Mouse (Mus musculus): ENCODE results near the gene Zmiz1. TPM values are rescaled to one million over a fixed set of nuclear protein-coding genes. Genes with fewer than 3 reads are reported as not detected.
A peak's percentile ranks its signal among the peaks of the same experiment; 100 is the strongest.

The Zmiz1 gene
- polyA plus RNA-seq, 1 experiment from 2014 or later, result 6.1 TPM

- WGBS (ENCODE audit: insufficient replicate concordance), result 73% methylated on average over 5 of the region's 5 CpGs
- no peak overlapping the region for H3K27ac ChIP-seq (ENCODE audit: low read length)
- H3K27me3 ChIP-seq (ENCODE audit: control insufficient read depth, insufficient read depth, low read depth, low read length), result no peaks in the 10 kb centered on the region
- no peak overlapping the region for H3K4me3 ChIP-seq (ENCODE audit: low read depth, low read length)
- no peaks in the 10 kb centered on the region for H3K9me3 ChIP-seq (replicated peaks; ENCODE audit: control insufficient read depth, low read length)
- H3K4me1 ChIP-seq (ENCODE audit: control insufficient read depth, low read depth, low read length), result peaks cover 74% of the 10 kb centered on the region
- H3K4me2 ChIP-seq (ENCODE audit: low read depth, low read length), result no peak overlapping the region
- H3K9ac ChIP-seq (ENCODE audit: low read depth, low read length), result no peak overlapping the region
- ATAC-seq (ENCODE audit: low read depth), result no peak
- no peaks in the 10 kb centered on the region for H3K36me3 ChIP-seq (ENCODE audit: control insufficient read depth, insufficient read depth)
Measured at GRCm38 (mm10) chr14:25518645-25519044, 59.7 kb downstream of the Zmiz1 start.

GRCm38 (mm10) chr14:25519656-25520055 is 60.7 kb downstream of the Zmiz1 start:
- Histone ChIP-seq H3K9ac (ENCODE audit: low read depth, low read length) (no peak overlapping the region), H3K27me3 (ENCODE audit: control insufficient read depth, insufficient read depth, low read depth, low read length) (no peaks in the 10 kb centered on the region), H3K4me3 (ENCODE audit: low read depth, low read length) (no peak overlapping the region), H3K4me1 (ENCODE audit: control insufficient read depth, low read depth, low read length) (peaks cover 77% of the 10 kb centered on the region), H3K27ac (ENCODE audit: low read length) (no peak overlapping the region), H3K36me3 (ENCODE audit: control insufficient read depth, insufficient read depth) (no peaks in the 10 kb centered on the region), H3K9me3 (replicated peaks; ENCODE audit: control insufficient read depth, low read length) (no peaks in the 10 kb centered on the region), H3K4me2 (ENCODE audit: low read depth, low read length) (no peak overlapping the region)
- 49% methylated on average over 4 of the region's 4 CpGs for WGBS (ENCODE audit: insufficient replicate concordance)
- ATAC-seq (ENCODE audit: low read depth), result no peak

GRCm38 (mm10) chr14:25520589-25520988 is 61.6 kb downstream of the Zmiz1 start:
- Histone ChIP-seq H3K9me3 (replicated peaks; ENCODE audit: control insufficient read depth, low read length) (no peaks in the 10 kb centered on the region), H3K27me3 (ENCODE audit: control insufficient read depth, insufficient read depth, low read depth, low read length) (no peaks in the 10 kb centered on the region), H3K4me1 (ENCODE audit: control insufficient read depth, low read depth, low read length) (peaks cover 80% of the 10 kb centered on the region), H3K36me3 (ENCODE audit: control insufficient read depth, insufficient read depth) (no peaks in the 10 kb centered on the region), H3K9ac (ENCODE audit: low read depth, low read length) (no peak overlapping the region), H3K27ac (ENCODE audit: low read length) (no peak overlapping the region), H3K4me3 (ENCODE audit: low read depth, low read length) (no peak overlapping the region), H3K4me2 (ENCODE audit: low read depth, low read length) (no peak overlapping the region)
- 70% methylated on average over 4 of the region's 4 CpGs for WGBS (ENCODE audit: insufficient replicate concordance)
- ATAC-seq (ENCODE audit: low read depth), result no peak

- peaks cover 80% of the 10 kb centered on the region for H3K4me1 ChIP-seq (ENCODE audit: control insufficient read depth, low read depth, low read length)
- H3K36me3 ChIP-seq (ENCODE audit: control insufficient read depth, insufficient read depth), result no peaks in the 10 kb centered on the region
- no peaks in the 10 kb centered on the region for H3K27me3 ChIP-seq (ENCODE audit: control insufficient read depth, insufficient read depth, low read depth, low read length)
- no peak for ATAC-seq (ENCODE audit: low read depth)
- no peak overlapping the region for H3K4me2 ChIP-seq (ENCODE audit: low read depth, low read length)
- no peak overlapping the region for H3K4me3 ChIP-seq (ENCODE audit: low read depth, low read length)
- H3K9me3 ChIP-seq (replicated peaks; ENCODE audit: control insufficient read depth, low read length), result no peaks in the 10 kb centered on the region
- no peak overlapping the region for H3K27ac ChIP-seq (ENCODE audit: low read length)
- WGBS (ENCODE audit: insufficient replicate concordance), result 64% methylated on average over 9 of the region's 9 CpGs
- no peak overlapping the region for H3K9ac ChIP-seq (ENCODE audit: low read depth, low read length)
Measured at GRCm38 (mm10) chr14:25520991-25521390, 62.0 kb downstream of the Zmiz1 start.

DNA sequence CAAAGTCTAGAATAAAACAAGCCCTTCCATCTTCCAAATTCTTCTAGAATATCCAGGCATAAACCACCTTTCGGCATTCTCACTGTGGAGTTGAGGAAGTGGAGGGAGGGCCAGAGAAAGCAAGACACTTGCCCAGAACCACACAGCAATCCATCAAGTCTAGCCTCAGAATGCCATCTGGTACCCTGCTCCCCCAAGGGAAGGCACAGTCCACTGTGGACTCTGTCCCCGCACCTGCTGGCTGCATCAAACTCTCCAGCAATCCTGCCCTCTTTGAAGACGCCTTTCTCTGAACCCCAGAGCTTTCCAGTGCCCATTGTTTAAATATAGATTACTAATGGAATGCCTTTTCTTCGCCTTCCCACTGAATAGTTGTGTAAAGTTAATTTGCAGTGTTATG is 62.5 kb downstream of the Zmiz1 start:
- no peak overlapping the region for H3K4me2 ChIP-seq (ENCODE audit: low read depth, low read length)
- no peak overlapping the region for H3K9ac ChIP-seq (ENCODE audit: low read depth, low read length)
- no peaks in the 10 kb centered on the region for H3K36me3 ChIP-seq (ENCODE audit: control insufficient read depth, insufficient read depth)
- peaks cover 80% of the 10 kb centered on the region for H3K4me1 ChIP-seq (ENCODE audit: control insufficient read depth, low read depth, low read length)
- no peak overlapping the region for H3K27ac ChIP-seq (ENCODE audit: low read length)
- no peaks in the 10 kb centered on the region for H3K9me3 ChIP-seq (replicated peaks; ENCODE audit: control insufficient read depth, low read length)
- ATAC-seq (ENCODE audit: low read depth), result no peak
- no peaks in the 10 kb centered on the region for H3K27me3 ChIP-seq (ENCODE audit: control insufficient read depth, insufficient read depth, low read depth, low read length)
- 71% methylated on average over 4 of the region's 4 CpGs for WGBS (ENCODE audit: insufficient replicate concordance)
- no peak overlapping the region for H3K4me3 ChIP-seq (ENCODE audit: low read depth, low read length)

- Histone ChIP-seq H3K27me3 (ENCODE audit: control insufficient read depth, insufficient read depth, low read depth, low read length) (no peaks in the 10 kb centered on the region), H3K4me1 (ENCODE audit: control insufficient read depth, low read depth, low read length) (peaks cover 80% of the 10 kb centered on the region), H3K9me3 (replicated peaks; ENCODE audit: control insufficient read depth, low read length) (no peaks in the 10 kb centered on the region), H3K4me2 (ENCODE audit: low read depth, low read length) (no peak overlapping the region), H3K9ac (ENCODE audit: low read depth, low read length) (no peak overlapping the region), H3K36me3 (ENCODE audit: control insufficient read depth, insufficient read depth) (no peaks in the 10 kb centered on the region), H3K4me3 (ENCODE audit: low read depth, low read length) (no peak overlapping the region), H3K27ac (ENCODE audit: low read length) (peak overlapping the region; percentile 33)
- WGBS (ENCODE audit: insufficient replicate concordance), result 10% methylated on average over 4 of the region's 4 CpGs
- peak; percentile 78 for ATAC-seq (ENCODE audit: low read depth)
Measured at GRCm38 (mm10) chr14:25522415-25522814, 63.4 kb downstream of the Zmiz1 start.

DNA sequence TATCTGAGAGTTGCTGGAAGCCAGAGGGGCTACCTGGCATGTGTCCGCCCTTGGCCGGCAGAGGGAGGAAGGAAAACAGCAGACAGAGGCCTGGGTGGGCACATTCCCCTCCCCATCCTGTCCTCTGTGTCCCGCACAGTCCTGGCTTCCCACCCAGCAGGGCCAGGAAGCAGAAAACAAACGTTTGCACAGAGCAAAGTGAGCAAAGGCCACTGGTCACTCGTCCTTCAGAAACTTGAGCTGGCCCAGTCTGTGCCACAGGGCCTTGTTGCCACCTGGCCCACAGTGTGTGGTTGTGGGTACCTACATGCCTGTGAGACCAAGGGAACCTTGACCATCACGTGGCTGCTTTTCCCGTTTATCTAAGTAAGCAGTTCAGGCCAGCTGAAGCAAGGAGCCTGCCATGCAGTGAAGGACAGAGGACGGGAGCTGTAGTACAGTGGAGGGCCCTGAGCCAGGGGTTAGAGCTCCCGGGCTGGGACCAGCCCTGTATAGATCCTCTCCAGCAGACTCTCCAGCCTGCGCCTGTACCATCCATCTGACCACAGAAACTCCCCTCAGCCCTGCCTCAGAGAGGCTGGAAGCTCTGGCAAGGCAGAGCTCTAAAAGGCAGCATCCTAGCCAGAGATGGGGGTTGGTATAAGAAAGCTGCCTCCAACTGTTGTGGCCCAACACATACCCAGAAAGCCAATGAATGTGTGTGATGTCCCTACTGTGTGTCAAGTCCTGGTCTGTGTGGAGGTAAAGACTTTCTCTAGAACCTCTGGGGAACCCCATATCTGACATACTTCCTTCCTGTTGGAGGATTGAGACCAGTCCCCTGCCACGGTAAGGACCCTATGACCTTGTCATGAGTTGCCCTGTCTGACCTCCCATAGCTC is 64.5 kb downstream of the Zmiz1 start:
- Histone ChIP-seq H3K27ac (ENCODE audit: low read length) (peak overlapping the region; percentile 33), H3K9me3 (replicated peaks; ENCODE audit: control insufficient read depth, low read length) (no peaks in the 10 kb centered on the region), H3K9ac (ENCODE audit: low read depth, low read length) (peak overlapping the region; percentile 14; the same call in 1 of the 2 replicates), H3K36me3 (ENCODE audit: control insufficient read depth, insufficient read depth) (no peaks in the 10 kb centered on the region), H3K27me3 (ENCODE audit: control insufficient read depth, insufficient read depth, low read depth, low read length) (no peaks in the 10 kb centered on the region), H3K4me1 (ENCODE audit: control insufficient read depth, low read depth, low read length) (peaks cover 79% of the 10 kb centered on the region), H3K4me2 (ENCODE audit: low read depth, low read length) (no peak overlapping the region), H3K4me3 (ENCODE audit: low read depth, low read length) (no peak overlapping the region)
- peak; percentile 7; the same call in 1 of the 2 replicates for ATAC-seq (ENCODE audit: low read depth)
- WGBS (ENCODE audit: insufficient replicate concordance), result 31% methylated on average over 11 of the region's 11 CpGs

- Histone ChIP-seq H3K4me2 (ENCODE audit: low read depth, low read length) (no peak overlapping the region), H3K36me3 (ENCODE audit: control insufficient read depth, insufficient read depth) (no peaks in the 10 kb centered on the region), H3K27ac (ENCODE audit: low read length) (peak overlapping the region; percentile 33), H3K9me3 (replicated peaks; ENCODE audit: control insufficient read depth, low read length) (no peaks in the 10 kb centered on the region), H3K4me3 (ENCODE audit: low read depth, low read length) (no peak overlapping the region), H3K4me1 (ENCODE audit: control insufficient read depth, low read depth, low read length) (peaks cover 83% of the 10 kb centered on the region), H3K9ac (ENCODE audit: low read depth, low read length) (0 out of 2 replicates have a peak overlapping the region, but pooled peaks have one; percentile 14), H3K27me3 (ENCODE audit: control insufficient read depth, insufficient read depth, low read depth, low read length) (no peaks in the 10 kb centered on the region)
- ATAC-seq (ENCODE audit: low read depth), result no peak
- WGBS (ENCODE audit: insufficient replicate concordance), result 34% methylated on average over 9 of the region's 9 CpGs
Measured at GRCm38 (mm10) chr14:25524111-25524495, 65.1 kb downstream of the Zmiz1 start.

- Histone ChIP-seq H3K9ac (ENCODE audit: low read depth, low read length) (peak overlapping the region; percentile 20; the same call in 1 of the 2 replicates), H3K27ac (ENCODE audit: low read length) (peak overlapping the region; percentile 33), H3K9me3 (replicated peaks; ENCODE audit: control insufficient read depth, low read length) (no peaks in the 10 kb centered on the region), H3K36me3 (ENCODE audit: control insufficient read depth, insufficient read depth) (no peaks in the 10 kb centered on the region), H3K4me1 (ENCODE audit: control insufficient read depth, low read depth, low read length) (peaks cover 77% of the 10 kb centered on the region), H3K4me3 (ENCODE audit: low read depth, low read length) (no peak overlapping the region), H3K27me3 (ENCODE audit: control insufficient read depth, insufficient read depth, low read depth, low read length) (no peaks in the 10 kb centered on the region), H3K4me2 (ENCODE audit: low read depth, low read length) (0 out of 2 replicates have a peak overlapping the region, but pooled peaks have one; percentile 3)
- peak; percentile 58 for ATAC-seq (ENCODE audit: low read depth)
- 29% methylated on average over 4 of the region's 4 CpGs for WGBS (ENCODE audit: insufficient replicate concordance)
Measured at GRCm38 (mm10) chr14:25524884-25525283, 65.9 kb downstream of the Zmiz1 start.

Measured in liver, embryonic 16.5 days (tissue).